Mouse (Mus musculus) layer of hippocampus, adult 9-10 months (tissue): Measurements from ENCODE around the gene Gpm6a.

Experiments used
- DNase-seq: peaks from one replicate; pipeline ENCODE4 v3.0.0; 2022; ENCODE audit warnings: low spot score

Gpm6a gene

GRCm38 (mm10) chr8:54954741-54955455 lies at the start of gene Gpm6a:
Gene Gpm6a, plus strand, starts transcription at chr8:54954843.
- DNase-seq: no peak

DNA sequence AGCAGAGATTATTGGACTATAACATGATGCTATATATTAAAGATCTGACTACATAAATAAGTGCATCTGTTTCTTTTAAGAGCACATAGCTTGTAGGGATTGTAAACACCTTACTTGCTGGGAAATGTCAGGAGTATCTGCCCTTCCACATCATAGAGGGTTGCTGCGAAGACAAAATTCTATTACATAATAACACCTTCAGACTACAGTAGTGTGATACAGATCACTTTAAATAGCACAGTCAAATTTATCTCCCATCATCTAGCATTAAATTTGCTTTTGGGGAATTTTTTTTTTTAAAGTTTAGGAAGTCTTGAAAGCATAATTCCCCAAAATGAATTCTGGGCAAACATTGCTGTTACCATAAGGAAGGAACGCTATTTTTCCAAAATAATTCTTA lies 41.8 kb upstream of the Gpm6a start:
- no peak for DNase-seq

DNA sequence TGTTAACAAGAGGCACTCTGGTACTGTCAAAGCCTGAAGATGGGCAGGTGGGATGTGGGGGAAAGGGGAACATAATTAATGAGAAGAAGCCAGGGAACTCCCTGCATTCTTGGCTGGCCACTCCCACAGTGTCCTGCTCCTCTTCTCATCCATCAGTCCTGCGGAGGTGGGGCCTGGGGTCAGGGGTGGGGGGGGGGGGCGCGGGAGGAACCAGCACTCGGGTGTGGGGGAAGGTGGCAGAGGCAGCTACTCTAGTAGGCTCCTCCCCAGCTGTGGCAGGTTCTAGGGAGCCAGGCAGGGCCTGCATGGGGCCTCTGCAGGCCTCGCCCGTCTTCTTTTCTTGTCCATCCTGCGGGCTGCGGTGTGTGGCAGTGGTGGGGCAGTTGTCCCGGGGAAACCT lies 36.9 kb upstream of the Gpm6a start:
- no peak for DNase-seq

- DNase-seq: no peak
Measured at GRCm38 (mm10) chr8:54922160-54922855, 32.3 kb upstream of the Gpm6a start.

- no peak for DNase-seq
Measured at GRCm38 (mm10) chr8:54924936-54925335, 29.7 kb upstream of the Gpm6a start.

GRCm38 (mm10) chr8:54932306-54932705 lies 22.3 kb upstream of the Gpm6a start:
- no peak for DNase-seq

DNA sequence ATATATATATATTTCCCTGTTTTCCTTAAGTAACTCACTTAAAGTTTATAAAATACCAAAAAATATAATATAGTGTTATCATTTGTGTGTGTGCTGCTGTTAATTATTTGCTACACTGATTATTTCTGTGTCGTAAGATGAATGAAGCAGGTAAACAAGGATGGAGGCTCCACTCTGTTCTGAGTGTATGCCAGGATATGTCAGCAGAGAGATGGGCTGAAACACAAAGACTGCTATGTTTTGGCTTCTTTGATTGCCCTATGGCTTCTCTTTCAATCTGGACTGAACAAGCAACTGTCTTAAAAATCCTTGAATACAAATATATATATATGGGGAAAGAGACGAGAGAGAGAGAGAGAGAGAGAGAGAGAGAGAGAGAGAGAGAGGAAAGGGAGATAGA lies 1.3 kb upstream of the Gpm6a start:
- no peak for DNase-seq

DNA sequence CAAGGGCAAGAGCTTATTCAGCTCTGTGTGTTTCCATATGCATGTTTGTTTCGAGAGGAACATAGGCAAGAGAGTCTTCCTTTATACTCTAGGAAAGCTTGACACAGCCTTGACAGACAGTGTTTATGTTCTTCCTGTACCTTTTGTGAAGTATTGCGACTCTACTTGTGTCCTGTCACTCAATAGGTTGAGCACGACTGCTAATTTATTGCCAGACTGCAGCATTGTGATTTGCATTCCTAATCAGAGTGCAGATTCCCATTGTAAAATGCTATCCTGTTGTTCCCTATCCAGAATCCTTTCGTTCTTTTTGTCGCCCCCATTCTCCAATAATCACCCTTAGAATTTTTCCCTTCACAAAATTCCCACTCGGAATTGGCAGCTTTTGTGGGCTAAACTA lies 613 bp upstream of the Gpm6a start:
- no peak for DNase-seq

DNA sequence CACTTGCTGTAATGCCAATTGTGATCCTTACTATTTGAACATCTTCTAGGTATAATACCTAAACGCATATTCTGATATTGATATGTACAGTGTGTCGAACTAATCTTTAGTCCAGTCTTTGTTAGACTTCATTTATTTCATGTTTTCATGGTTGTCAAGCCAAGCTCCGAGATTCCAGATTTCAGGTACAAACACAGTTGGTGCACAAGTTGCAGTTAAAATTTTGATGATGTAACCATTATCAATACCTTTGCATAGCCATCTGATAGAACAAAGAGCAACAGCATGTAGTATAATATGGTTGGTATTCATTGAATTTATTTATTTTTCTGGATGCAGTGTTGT lies 785 bp downstream of the Gpm6a start:
- no peak for DNase-seq

GRCm38 (mm10) chr8:54955935-54956573 lies 1.4 kb downstream of the Gpm6a start:
- DNase-seq: no peak

DNA sequence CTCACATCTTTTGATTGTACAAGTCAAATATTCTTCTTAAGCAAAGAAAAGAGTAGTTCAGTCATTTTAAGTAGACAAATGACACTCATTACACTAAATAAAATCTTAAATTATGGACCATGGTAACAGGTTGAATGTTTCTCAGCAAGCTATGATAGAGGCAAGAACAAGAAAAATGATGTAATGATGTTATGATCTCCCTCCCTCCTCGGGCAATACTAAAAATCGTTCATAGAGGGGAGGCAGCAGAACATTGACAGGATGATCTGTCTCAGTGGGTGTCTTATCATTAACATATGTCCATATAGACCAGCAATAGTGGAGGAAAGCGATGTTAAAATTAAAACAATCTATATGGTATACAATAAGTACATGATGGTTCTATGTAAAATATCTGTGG lies 2.1 kb downstream of the Gpm6a start:
- no peak for DNase-seq

DNA sequence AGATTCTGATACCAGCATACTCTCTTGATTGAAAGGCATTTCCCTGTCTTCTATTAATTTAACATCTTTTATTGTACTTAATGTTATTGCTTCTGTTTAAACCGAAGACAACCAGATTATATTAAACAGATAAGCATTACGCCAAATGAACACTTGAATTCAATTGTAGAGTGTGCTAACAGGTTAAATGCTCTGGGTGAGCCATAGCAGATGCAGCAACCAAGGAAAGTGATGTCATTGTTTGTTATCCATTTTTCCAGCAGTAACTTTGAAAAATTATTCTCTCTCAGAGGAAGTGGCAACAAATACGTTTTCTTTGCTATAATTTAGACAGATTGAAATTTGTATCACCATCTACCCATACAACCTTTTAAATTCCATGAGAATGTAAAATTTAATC lies 2.9 kb downstream of the Gpm6a start:
- no peak for DNase-seq

DNA sequence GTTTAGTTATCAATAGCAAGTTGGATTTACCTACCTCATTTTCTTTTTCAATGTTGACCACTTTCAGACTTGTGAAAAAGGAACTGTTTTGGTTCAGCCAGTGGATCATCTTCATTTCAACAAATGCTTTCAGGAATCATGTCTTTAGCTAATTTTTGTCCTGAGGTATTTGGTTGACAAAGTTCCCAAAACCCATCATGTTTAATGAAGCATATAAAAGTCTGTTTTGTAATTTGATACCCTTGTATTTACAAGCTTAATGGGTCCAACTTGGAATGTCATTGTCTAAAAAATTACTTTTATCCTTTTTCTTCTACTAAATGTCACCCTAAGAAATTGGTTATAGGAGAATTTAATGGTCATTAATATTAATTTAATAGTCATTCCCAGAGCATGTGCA lies 6.9 kb downstream of the Gpm6a start:
- no peak for DNase-seq

- no peak for DNase-seq
Measured at GRCm38 (mm10) chr8:54975020-54975419, 20.4 kb downstream of the Gpm6a start.

DNA sequence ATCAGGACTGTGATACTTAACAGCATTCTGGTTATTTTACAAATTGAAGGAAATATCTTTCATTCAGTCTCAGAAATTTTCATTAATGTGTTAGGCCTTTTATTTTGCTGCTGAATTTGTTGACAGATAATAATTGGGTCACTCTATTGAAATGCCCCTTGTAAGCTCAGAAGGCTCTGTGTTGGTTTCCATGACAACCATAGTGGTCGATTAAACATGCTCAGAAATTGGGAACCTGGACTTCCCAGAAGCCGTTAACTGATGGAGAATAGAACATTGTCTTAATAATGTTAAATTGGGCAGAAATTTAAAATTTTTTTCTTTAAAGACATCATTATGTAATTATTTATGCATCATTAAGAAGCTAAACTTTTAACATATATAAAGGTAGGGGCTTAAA lies 20.9 kb downstream of the Gpm6a start:
- DNase-seq: no peak

DNA sequence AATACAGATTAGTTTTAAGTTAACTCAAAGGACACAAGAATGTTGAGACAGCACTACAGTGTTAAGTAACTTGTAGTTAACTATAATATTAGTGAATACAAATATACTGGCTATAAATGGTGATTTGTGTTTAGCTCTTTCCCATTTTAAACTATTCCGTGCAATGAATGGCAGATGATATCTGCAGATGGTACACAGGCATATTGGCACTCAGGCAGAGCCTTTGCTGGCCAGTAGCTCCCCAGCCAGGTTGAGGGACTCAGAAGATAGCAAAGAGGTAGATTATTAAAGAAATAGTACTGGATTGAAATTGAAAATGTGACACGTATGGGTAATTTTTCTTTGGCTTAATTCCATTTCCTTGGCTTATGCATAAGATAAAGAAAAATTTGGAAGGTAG lies 21.3 kb downstream of the Gpm6a start:
- DNase-seq: no peak

- no peak for DNase-seq
Measured at GRCm38 (mm10) chr8:54976663-54977062, 22.0 kb downstream of the Gpm6a start.

- no peak for DNase-seq
Measured at GRCm38 (mm10) chr8:54986791-54987190, 32.1 kb downstream of the Gpm6a start.

DNA sequence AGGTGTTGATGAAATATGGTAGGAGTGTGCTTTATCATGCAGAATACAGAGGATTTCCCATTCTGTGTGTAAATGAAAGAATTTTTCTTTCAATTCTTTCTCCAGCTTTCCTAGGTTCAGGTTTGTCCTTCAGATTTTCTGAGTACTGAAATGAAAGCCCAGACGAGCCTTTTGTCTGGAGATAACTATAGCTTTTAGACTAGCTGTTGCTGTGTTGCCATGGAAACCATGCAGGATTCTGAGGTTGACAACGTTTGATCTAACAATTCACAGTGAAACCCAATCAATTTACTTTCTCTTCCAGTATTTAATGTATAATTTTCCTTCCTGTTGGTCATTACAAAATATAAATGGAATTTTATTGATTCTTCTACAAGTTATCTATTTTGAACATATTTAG lies 34.5 kb downstream of the Gpm6a start:
- no peak for DNase-seq

- no peak for DNase-seq
Measured at GRCm38 (mm10) chr8:54991840-54992609, 37.4 kb downstream of the Gpm6a start.

GRCm38 (mm10) chr8:54995662-54996061 lies 41.0 kb downstream of the Gpm6a start:
- no peak for DNase-seq

GRCm38 (mm10) chr8:55002398-55002797 lies 47.8 kb downstream of the Gpm6a start:
- no peak for DNase-seq

DNA sequence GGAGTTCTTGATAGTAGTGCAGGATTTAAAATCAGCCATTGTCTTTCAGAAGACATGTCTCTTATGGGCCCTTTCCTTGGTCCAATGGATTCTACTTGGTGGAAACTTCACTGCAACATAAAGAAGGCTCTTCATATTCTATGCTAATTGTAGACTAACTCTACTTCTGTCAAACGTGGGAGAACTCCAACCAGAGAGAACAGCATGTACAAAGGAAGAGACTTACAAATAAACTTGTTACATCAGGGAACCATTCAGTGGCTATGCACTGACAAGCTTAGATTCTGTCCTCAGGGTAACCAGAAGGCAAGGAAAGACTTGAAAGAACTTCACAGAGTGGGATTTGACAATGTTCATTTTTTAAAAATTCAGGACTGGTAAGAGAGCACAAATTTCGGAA lies 48.3 kb downstream of the Gpm6a start:
- no peak for DNase-seq
